Mouse (Mus musculus): ENCODE results near the gene Brd7. TPM values are rescaled to one million over a fixed set of nuclear protein-coding genes. Genes with fewer than 3 reads are reported as not detected.

The Brd7 gene
- 10 to 100 TPM; 48.5 to 66.6 TPM for total RNA-seq (2023)

DNA sequence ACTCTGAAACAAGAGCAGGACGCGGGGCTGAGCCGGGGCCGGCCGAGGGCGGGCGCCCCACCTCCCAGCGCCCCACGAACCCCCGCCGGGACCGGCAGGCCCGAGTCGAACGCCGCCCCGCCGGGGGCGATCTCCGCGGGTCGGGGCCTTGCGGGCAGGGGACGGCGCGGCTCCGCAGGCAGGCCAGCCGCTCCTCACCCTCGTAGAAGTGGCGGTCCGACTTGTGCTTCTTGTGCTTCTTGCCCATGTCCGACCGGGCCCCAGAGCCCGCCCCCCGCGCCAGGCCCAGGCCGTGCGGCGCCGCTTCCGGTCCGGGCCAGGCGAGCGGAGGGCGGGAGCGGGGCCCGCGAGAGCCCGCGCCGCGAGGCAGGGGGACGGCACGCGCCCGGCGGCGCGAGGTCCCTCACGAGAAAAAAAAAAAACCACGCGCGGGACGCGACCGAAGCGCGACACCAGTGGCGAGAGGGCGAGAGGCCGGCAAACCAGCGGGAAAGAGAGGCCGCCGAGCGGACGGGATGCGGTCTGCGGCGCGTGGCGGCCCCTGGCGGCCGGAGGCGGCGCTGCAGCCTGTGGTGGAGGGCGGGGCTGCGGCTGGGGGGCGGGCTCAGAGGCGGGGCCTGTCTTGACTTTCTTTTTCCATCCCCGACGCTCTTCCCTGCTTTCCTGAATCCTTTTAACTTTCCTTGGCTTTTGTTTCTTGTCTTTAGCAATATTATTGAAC, at the start of gene Brd7:
Brd7 (minus strand) TSS at position 487 of the 721 bp plus-strand sequence.

Other genes starting within 250 kb of the Brd7 start
- gene Cnep1r1, start 243.4 kb downstream of the Brd7 start, total RNA-seq (2023), result 10 to 100 TPM; 18.2 to 21.3 TPM
- 1 to 10 TPM; 7.6 to 9.5 TPM for gene Heatr3, start 224.3 kb downstream of the Brd7 start, total RNA-seq (2023)
- gene Tent4b, start 163.0 kb downstream of the Brd7 start, total RNA-seq (2023), result 10 to 100 TPM; 23.8 to 26.3 TPM
- 10 to 100 TPM; 64.3 to 71.0 TPM for gene Adcy7, start 89.8 kb downstream of the Brd7 start, total RNA-seq (2023)
- gene Nkd1, start 159.2 kb upstream of the Brd7 start, total RNA-seq (2023), result not detected

All from neutrophil, adult 59 days (primary cell).